Mouse (Mus musculus) heart, embryonic 16.5 days (tissue): ENCODE measurements at regions not wholly inside any gene's neighbourhood (a gene's known extent, or its start where the extent isn't known, plus 50 kb on each side); places are given as distances from the start of the nearest gene placed in this dataset.

Source experiments
- ATAC-seq: fragments of 200-750 bp; cut with Nextera tagmentation; replicated peaks from 2 replicates; pipeline ENCODE4 v1.8.0; 2017; ENCODE audit warnings: moderate number of reproducible peaks; ENCODE audit not compliant: insufficient read depth, low FRiP score; ENCODE audit errors: extremely low read depth
- H3K27ac ChIP-seq: fragments of 300-500 bp; sonication (generic); 2 replicates; pipeline ENCODE4 v1.5.1; 2014; ENCODE audit warnings: mild to moderate bottlenecking, low read length, control low read depth, moderate library complexity
- H3K27me3 ChIP-seq: fragments of 300-500 bp; sonication (generic); 2 replicates; pipeline ENCODE4 v1.6.1; 2014; ENCODE audit warnings: low read length, mixed read lengths; ENCODE audit not compliant: control insufficient read depth, insufficient read depth
- H3K36me3 ChIP-seq: fragments of 300-500 bp; sonication (generic); 2 replicates; pipeline ENCODE4 v1.6.1; 2014; ENCODE audit not compliant: control insufficient read depth, insufficient read depth
- H3K4me1 ChIP-seq: fragments of 300-500 bp; sonication (generic); 2 replicates; pipeline ENCODE4 v1.6.1; 2014; ENCODE audit warnings: low read length, mixed read lengths; ENCODE audit not compliant: control insufficient read depth, insufficient read depth
- H3K4me2 ChIP-seq: fragments of 300-500 bp; sonication (generic); 2 replicates; pipeline ENCODE4 v1.6.1; 2014; ENCODE audit warnings: low read depth, mild to moderate bottlenecking, control low read depth, low read length
- H3K4me3 ChIP-seq: fragments of 300-500 bp; sonication (generic); 2 replicates; pipeline ENCODE4 v1.5.1; 2014; ENCODE audit warnings: mild to moderate bottlenecking, control low read depth, low read length
- H3K9ac ChIP-seq: fragments of 300-500 bp; sonication (generic); 2 replicates; pipeline ENCODE4 v1.6.1; 2014; ENCODE audit warnings: low read length, control low read depth
- H3K9me3 ChIP-seq: fragments of 300-500 bp; sonication (generic); replicated peaks from 2 replicates; pipeline ENCODE4 v1.6.1; 2016; ENCODE audit warnings: low read length; ENCODE audit not compliant: control insufficient read depth
- WGBS: fragments of 180-500 bp; shearing (Covaris S2); extraction: QIAGEN DNeasy Blood & Tissue Kit; methylation state at CpG from one replicate; pipeline ENCODE4 v1.1.7; 2014; 5-methylcytosine and 5-hydroxymethylcytosine counted together

- H3K4me1 ChIP-seq: peaks cover 3% of the 10 kb centered on the region; the same call in 1 of the 2 replicates
- ATAC-seq: no peak
- H3K4me2 ChIP-seq: 0 out of 2 replicates have a peak overlapping the region, but pooled peaks have one; percentile 9
- no peaks in the 10 kb centered on the region for H3K9me3 ChIP-seq
- whole genome bisulfite sequencing: 61% methylated on average over 4 of the region's 4 CpGs
- H3K9ac ChIP-seq: no peak overlapping the region
- H3K4me3 ChIP-seq: no peak overlapping the region
- H3K36me3 ChIP-seq: no peaks in the 10 kb centered on the region
- no peak overlapping the region for H3K27ac ChIP-seq
- no peaks in the 10 kb centered on the region for H3K27me3 ChIP-seq
These were observed 122.9 kb upstream of the Arhgap18 start for GRCm38 (mm10) chr10:26630196-26630760.

GRCm38 (mm10) chr10:26632266-26632665, 121.0 kb upstream of the Arhgap18 start:
- no peak overlapping the region for H3K4me3 ChIP-seq
- no peak for ATAC-seq
- 85% methylated on average over 5 of the region's 5 CpGs for WGBS
- H3K4me1 ChIP-seq: peaks cover 3% of the 10 kb centered on the region; the same call in 1 of the 2 replicates
- no peaks in the 10 kb centered on the region for H3K27me3 ChIP-seq
- no peaks in the 10 kb centered on the region for H3K9me3 ChIP-seq
- H3K27ac ChIP-seq: no peak overlapping the region
- no peaks in the 10 kb centered on the region for H3K36me3 ChIP-seq
- H3K9ac ChIP-seq: no peak overlapping the region
- no peak overlapping the region for H3K4me2 ChIP-seq

- H3K9ac ChIP-seq: no peak overlapping the region
- no peak overlapping the region for H3K4me2 ChIP-seq
- no peak overlapping the region for H3K27ac ChIP-seq
- H3K4me1 ChIP-seq: no peaks in the 10 kb centered on the region
- H3K27me3 ChIP-seq: no peaks in the 10 kb centered on the region
- H3K9me3 ChIP-seq: no peaks in the 10 kb centered on the region
- WGBS: 66% methylated on average over 3 of the region's 3 CpGs
- H3K4me3 ChIP-seq: no peak overlapping the region
- H3K36me3 ChIP-seq: no peaks in the 10 kb centered on the region
- no peak for ATAC-seq
These were observed 115.8 kb upstream of the Arhgap18 start for GRCm38 (mm10) chr10:26637459-26637858.

- Histone ChIP-seq H3K36me3 (no peaks in the 10 kb centered on the region), H3K4me2 (no peak overlapping the region), H3K9me3 (no peaks in the 10 kb centered on the region), H3K9ac (no peak overlapping the region), H3K4me1 (no peaks in the 10 kb centered on the region), H3K27ac (no peak overlapping the region), H3K27me3 (no peaks in the 10 kb centered on the region), H3K4me3 (no peak overlapping the region)
- ATAC-seq: no peak
- 62% methylated on average over 4 of the region's 4 CpGs for WGBS
These were observed 115.2 kb upstream of the Arhgap18 start for GRCm38 (mm10) chr10:26638056-26638455.

GRCm38 (mm10) chr10:26639118-26639517, 114.1 kb upstream of the Arhgap18 start:
- H3K4me2 ChIP-seq: no peak overlapping the region
- H3K9ac ChIP-seq: no peak overlapping the region
- no peak overlapping the region for H3K27ac ChIP-seq
- ATAC-seq: no peak
- H3K4me3 ChIP-seq: no peak overlapping the region
- WGBS: 81% methylated on average over 3 of the region's 3 CpGs
- H3K9me3 ChIP-seq: no peaks in the 10 kb centered on the region
- H3K36me3 ChIP-seq: no peaks in the 10 kb centered on the region
- H3K4me1 ChIP-seq: no peaks in the 10 kb centered on the region
- no peaks in the 10 kb centered on the region for H3K27me3 ChIP-seq

GRCm38 (mm10) chr10:26653103-26653502, 100.1 kb upstream of the Arhgap18 start:
- no peak overlapping the region for H3K4me3 ChIP-seq
- no peaks in the 10 kb centered on the region for H3K36me3 ChIP-seq
- H3K9me3 ChIP-seq: no peaks in the 10 kb centered on the region
- no peak overlapping the region for H3K27ac ChIP-seq
- no peak overlapping the region for H3K9ac ChIP-seq
- WGBS: 79% methylated on average over 1 of the region's 1 CpGs
- no peak overlapping the region for H3K4me2 ChIP-seq
- H3K27me3 ChIP-seq: no peaks in the 10 kb centered on the region
- H3K4me1 ChIP-seq: no peaks in the 10 kb centered on the region
- no peak for ATAC-seq

- H3K4me3 ChIP-seq: no peak overlapping the region
- no peak for ATAC-seq
- no peak overlapping the region for H3K27ac ChIP-seq
- H3K9ac ChIP-seq: no peak overlapping the region
- no peaks in the 10 kb centered on the region for H3K27me3 ChIP-seq
- no peak overlapping the region for H3K4me2 ChIP-seq
- no peaks in the 10 kb centered on the region for H3K4me1 ChIP-seq
- H3K36me3 ChIP-seq: no peaks in the 10 kb centered on the region
- no peaks in the 10 kb centered on the region for H3K9me3 ChIP-seq
These were observed 89.0 kb upstream of the Arhgap18 start for GRCm38 (mm10) chr10:26664270-26664669.

GRCm38 (mm10) chr10:26679500-26680227, 73.6 kb upstream of the Arhgap18 start:
- H3K27me3 ChIP-seq: no peaks in the 10 kb centered on the region
- H3K4me1 ChIP-seq: no peaks in the 10 kb centered on the region
- 49% methylated on average over 4 of the region's 4 CpGs for WGBS
- no peak overlapping the region for H3K9ac ChIP-seq
- ATAC-seq: no peak
- H3K36me3 ChIP-seq: no peaks in the 10 kb centered on the region
- H3K27ac ChIP-seq: no peak overlapping the region
- no peaks in the 10 kb centered on the region for H3K9me3 ChIP-seq
- no peak overlapping the region for H3K4me3 ChIP-seq
- H3K4me2 ChIP-seq: no peak overlapping the region

GRCm38 (mm10) chr10:26694761-26695160, 58.5 kb upstream of the Arhgap18 start:
- no peak for ATAC-seq
- H3K4me1 ChIP-seq: peaks cover 5% of the 10 kb centered on the region; the same call in 1 of the 2 replicates
- H3K4me2 ChIP-seq: peak overlapping the region; percentile 86
- 67% methylated on average over 2 of the region's 2 CpGs for WGBS
- H3K27ac ChIP-seq: no peak overlapping the region
- peaks cover 4% of the 10 kb centered on the region for H3K27me3 ChIP-seq
- H3K4me3 ChIP-seq: peak overlapping the region; percentile 52; the same call in 1 of the 2 replicates
- no peak overlapping the region for H3K9ac ChIP-seq
- no peaks in the 10 kb centered on the region for H3K9me3 ChIP-seq
- H3K36me3 ChIP-seq: no peaks in the 10 kb centered on the region
